Mouse (Mus musculus) ES-E14 (cell line): ENCODE data around the gene Tnfaip8l1. TPM values are rescaled to one million over a fixed set of nuclear protein-coding genes. Genes with fewer than 3 reads are reported as not detected.

Experiments used
- DNase-seq: peaks from one replicate; pipeline ENCODE4 v3.0.0-alpha.2; 2013; ENCODE audit warnings: low read depth, low spot score
- H3K27ac ChIP-seq: 2 replicates; pipeline ENCODE4 v1.5.1; 2012; ENCODE audit warnings: low read depth, mild to moderate bottlenecking, low read length, moderate library complexity, mixed read lengths; ENCODE audit not compliant: poor library complexity, insufficient read depth, severe bottlenecking
- H3K36me3 ChIP-seq: 2 replicates; pipeline ENCODE4 v1.6.1; 2012; ENCODE audit warnings: mild to moderate bottlenecking, low read length, moderate library complexity, mixed read lengths; ENCODE audit not compliant: control insufficient read depth, poor library complexity, insufficient read depth, severe bottlenecking
- H3K4me1 ChIP-seq, 2 experiments: fragments of 150-350 bp in 1 of 2; sonication (generic) in 1 of 2; 2 replicates each; pipeline ENCODE4 v1.6.1; 2012; ENCODE audit warnings: low read length in 2 of 2, mild to moderate bottlenecking in 1 of 2, mixed read lengths in 1 of 2; ENCODE audit not compliant: control insufficient read depth in 2 of 2, insufficient read depth in 2 of 2, poor library complexity in 1 of 2
- H3K4me3 ChIP-seq, 2 experiments: fragments of 150-350 bp in 1 of 2; sonication (generic) in 1 of 2; 2 replicates each; pipeline ENCODE4 v1.5.1; 2012; ENCODE audit warnings: low read length in 2 of 2, low read depth in 1 of 2, mild to moderate bottlenecking in 1 of 2, mixed read lengths in 1 of 2; ENCODE audit not compliant: insufficient read depth in 1 of 2, poor library complexity in 1 of 2, severe bottlenecking in 1 of 2
- H3K9ac ChIP-seq: 2 replicates; pipeline ENCODE4 v1.6.1; 2012; ENCODE audit warnings: low read depth, mild to moderate bottlenecking, low read length, mixed read lengths; ENCODE audit not compliant: poor library complexity, insufficient read depth, severe bottlenecking
- H3K9me3 ChIP-seq: fragments of 150-350 bp; sonication (generic); 2 replicates; pipeline ENCODE4 v1.6.1; 2012; ENCODE audit warnings: low read depth, mild to moderate bottlenecking, low read length; ENCODE audit not compliant: control insufficient read depth, insufficient read depth
- CHD2 ChIP-seq: IDR thresholded peaks from 2 replicates; pipeline ENCODE4 v1.6.1; 2014; ENCODE audit warnings: mild to moderate bottlenecking, low read depth, low read length, inconsistent platforms
- HCFC1 ChIP-seq: IDR thresholded peaks from 2 replicates; pipeline ENCODE4 v1.6.1; 2012; ENCODE audit warnings: low read length, inconsistent platforms, borderline replicate concordance; ENCODE audit not compliant: insufficient read depth
- MAFK ChIP-seq: IDR thresholded peaks from 2 replicates; pipeline ENCODE4 v1.6.1; 2014; ENCODE audit warnings: mild to moderate bottlenecking, low read depth, low read length, inconsistent platforms; ENCODE audit not compliant: insufficient read depth
- ZC3H11A ChIP-seq: IDR thresholded peaks from 2 replicates; pipeline ENCODE4 v1.6.1; 2012; ENCODE audit warnings: low read depth, mild to moderate bottlenecking, inconsistent platforms, low read length, borderline replicate concordance
- ZNF384 ChIP-seq: IDR thresholded peaks from 2 replicates; pipeline ENCODE4 v1.6.1; 2012; ENCODE audit warnings: low read depth, low read length, inconsistent platforms
- in situ Hi-C, 2 experiments: fragments of 600-800 bp; cut with MboI; formaldehyde crosslinking; loops; one replicate each; pipeline ENCODE4 v1.15.1; 2025; ENCODE audit warnings: low sequenced_read_pairs in 2 of 2, inconsistent platforms in 1 of 2; ENCODE audit not compliant: unreplicated experiment in 2 of 2
- total RNA-seq: library from RNA; depleted of rRNA; stranded (reverse); fragments of 300-350 nt; gene quantifications from 2 replicates; pipeline ENCODE4 v1.2.3, GENCODE M21; 2012

Gene Tnfaip8l1
- total RNA-seq, 1 experiment, result 1.3 TPM

GRCm38 (mm10) chr17:56206986-56207674 is 44.9 kb downstream of the Tnfaip8l1 start:
- no peak for TF ChIP-seq ZC3H11A
- no peaks in the 10 kb centered on the region for H3K9me3 ChIP-seq
- H3K4me1 ChIP-seq, result peaks cover 0 to 2% of the 10 kb centered on the region in 2 experiments; a peak in 1 of 4 replicates
- DNase-seq, result no peak
- H3K9ac ChIP-seq, result no peak overlapping the region
- peaks cover 72% of the 10 kb centered on the region for H3K36me3 ChIP-seq
- H3K4me3 ChIP-seq, result no peak overlapping the region
- no peak overlapping the region for H3K27ac ChIP-seq
- in situ Hi-C loops, result no loop called here

GRCm38 (mm10) chr17:56207963-56208530 is 45.8 kb downstream of the Tnfaip8l1 start:
- Histone ChIP-seq H3K36me3 (peaks cover 64% of the 10 kb centered on the region), H3K4me3 (no peak overlapping the region), H3K9me3 (no peaks in the 10 kb centered on the region), H3K27ac (no peak overlapping the region), H3K9ac (no peak overlapping the region), H3K4me1 (peaks cover 0 to 2% of the 10 kb centered on the region in 2 experiments; a peak in 1 of 4 replicates)
- TF ChIP-seq CHD2 (no peak), ZNF384 (no peak), ZC3H11A (no peak), HCFC1 (no peak), MAFK (no peak)
- no peak for DNase-seq
- in situ Hi-C loops, result no loop called here

- DNase-seq, result no peak
- H3K9me3 ChIP-seq, result no peaks in the 10 kb centered on the region
- no peak overlapping the region for H3K4me3 ChIP-seq
- in situ Hi-C loops, result no loop called here
- peaks cover 0 to 2% of the 10 kb centered on the region in 2 experiments; a peak in 1 of 4 replicates for H3K4me1 ChIP-seq
- no peak overlapping the region for H3K27ac ChIP-seq
- H3K9ac ChIP-seq, result no peak overlapping the region
- H3K36me3 ChIP-seq, result peaks cover 58% of the 10 kb centered on the region
- no peak for TF ChIP-seq MAFK
- no peak for TF ChIP-seq CHD2
- no peak for TF ChIP-seq HCFC1
- TF ChIP-seq ZNF384, result no peak
- no peak for TF ChIP-seq ZC3H11A
Observed at GRCm38 (mm10) chr17:56208821-56209220, 46.5 kb downstream of the Tnfaip8l1 start.

- Histone ChIP-seq H3K4me1 (0 out of 4 replicates have a peak, but pooled peaks cover 0 to 2% of the 10 kb centered on the region in 2 experiments), H3K9me3 (no peaks in the 10 kb centered on the region), H3K27ac (no peak overlapping the region), H3K9ac (no peak overlapping the region), H3K36me3 (peaks cover 39% of the 10 kb centered on the region), H3K4me3 (no peak overlapping the region)
- no peak for TF ChIP-seq CHD2
- no peak for TF ChIP-seq ZC3H11A
- TF ChIP-seq MAFK, result no peak
- TF ChIP-seq ZNF384, result no peak
- TF ChIP-seq HCFC1, result no peak
- no peak for DNase-seq
- in situ Hi-C loops, result no loop called here
Observed at GRCm38 (mm10) chr17:56211090-56211489, 48.8 kb downstream of the Tnfaip8l1 start.
